Mouse (Mus musculus) heart, embryonic 15.5 days (tissue): ENCODE measurements around the gene Nhs. TPM values are rescaled to one million over a fixed set of nuclear protein-coding genes. Genes with fewer than 3 reads are reported as not detected.
A peak's percentile ranks its signal among the peaks of the same experiment; 100 is the strongest.

ENCODE experiments used
- ATAC-seq: fragments of 200-750 bp; cut with Nextera tagmentation; replicated peaks from 2 replicates; pipeline ENCODE4 v1.8.0; 2017; ENCODE audit warnings: low read depth, moderate TSS enrichment; ENCODE audit not compliant: insufficient number of reproducible peaks, insufficient read depth, low FRiP score
- H3K27ac ChIP-seq: fragments of 300-500 bp; sonication (generic); 2 replicates; pipeline ENCODE4 v1.5.1; 2015; ENCODE audit warnings: mild to moderate bottlenecking, inconsistent platforms
- H3K27me3 ChIP-seq: fragments of 300-500 bp; sonication (generic); 2 replicates; pipeline ENCODE4 v1.6.1; 2015; ENCODE audit warnings: inconsistent platforms
- H3K36me3 ChIP-seq: fragments of 300-500 bp; sonication (generic); 2 replicates; pipeline ENCODE4 v1.6.1; 2015; ENCODE audit warnings: mild to moderate bottlenecking, inconsistent platforms
- H3K4me1 ChIP-seq: fragments of 300-500 bp; sonication (generic); replicated peaks from 2 replicates; pipeline ENCODE4 v1.6.1; 2015; ENCODE audit warnings: inconsistent platforms
- H3K4me2 ChIP-seq: fragments of 300-500 bp; sonication (generic); 2 replicates; pipeline ENCODE4 v1.6.1; 2015; ENCODE audit warnings: inconsistent platforms, mild to moderate bottlenecking, moderate library complexity
- H3K4me3 ChIP-seq: fragments of 300-500 bp; sonication (generic); 2 replicates; pipeline ENCODE4 v1.5.1; 2015; ENCODE audit warnings: mild to moderate bottlenecking, inconsistent platforms
- H3K9ac ChIP-seq: fragments of 300-500 bp; sonication (generic); 2 replicates; pipeline ENCODE4 v1.6.1; 2015; ENCODE audit warnings: mild to moderate bottlenecking, inconsistent platforms
- H3K9me3 ChIP-seq: fragments of 300-500 bp; sonication (generic); replicated peaks from 2 replicates; pipeline ENCODE4 v1.6.1; 2016; ENCODE audit warnings: inconsistent platforms
- WGBS: fragments of 180-500 bp; shearing (Covaris S2); methylation state at CpG from one replicate; pipeline ENCODE4 v1.1.7; 2015; ENCODE audit warnings: mixed read lengths; 5-methylcytosine and 5-hydroxymethylcytosine counted together
- polyA plus RNA-seq: library from polyadenylated mRNA; unstranded; fragments of >200 nt; fragmentation: Nextera tagmentation; extraction: Ambion mirVana; gene quantifications from 2 replicates; pipeline ENCODE4 v1.2.1, GENCODE M21; 2015

The Nhs gene
- 0.66 and 1.2 TPM in 2 replicates for polyA plus RNA-seq

- no peaks in the 10 kb centered on the region for H3K36me3 ChIP-seq
- H3K4me2 ChIP-seq = peak within 1 kb of the TSS; percentile 88
- peaks cover 10% of the 10 kb centered on the region; the same call in 1 of the 2 replicates for H3K27me3 ChIP-seq
- H3K27ac ChIP-seq = 0 out of 2 replicates have a peak within 1 kb of the TSS, but pooled peaks have one; percentile 20
- peak within 1 kb of the TSS; percentile 56 for H3K9ac ChIP-seq
- no peaks in the 10 kb centered on the region for H3K9me3 ChIP-seq
- 12% methylated on average over 59 of the region's 61 CpGs for WGBS
- peak; percentile 88 for ATAC-seq
- H3K4me3 ChIP-seq = peak within 1 kb of the TSS; percentile 59
- peaks cover 9% of the 10 kb centered on the region; the same call in 1 of the 2 replicates for H3K4me1 ChIP-seq
Observed at GRCm38 (mm10) chrX:162159637-162160611, at the start of gene Nhs. Gene Nhs, minus strand, starts transcription at chrX:162159730.

GRCm38 (mm10) chrX:162206350-162206884 lies 46.9 kb upstream of the Nhs start:
- Histone ChIP-seq H3K27ac (no peak overlapping the region), H3K4me2 (no peak overlapping the region), H3K4me1 (no peaks in the 10 kb centered on the region), H3K36me3 (no peaks in the 10 kb centered on the region), H3K9ac (no peak overlapping the region), H3K9me3 (no peaks in the 10 kb centered on the region), H3K27me3 (no peaks in the 10 kb centered on the region), H3K4me3 (no peak overlapping the region)
- no peak for ATAC-seq
- 74% methylated on average over 2 of the region's 2 CpGs for WGBS

- 22% methylated on average over 66 of the region's 80 CpGs for WGBS
- H3K4me2 ChIP-seq = peak overlapping the region; percentile 88
Observed at GRCm38 (mm10) chrX:162158743-162159636, 540 bp downstream of the Nhs start.

GRCm38 (mm10) chrX:162158142-162158541 lies 1.4 kb downstream of the Nhs start:
- Histone ChIP-seq H3K9me3 (no peaks in the 10 kb centered on the region), H3K9ac (0 out of 2 replicates have a peak overlapping the region, but pooled peaks have one; percentile 56), H3K4me2 (peak overlapping the region; percentile 88), H3K27me3 (peaks cover 10% of the 10 kb centered on the region; the same call in 1 of the 2 replicates), H3K4me3 (peak overlapping the region; percentile 59), H3K4me1 (peaks cover 9% of the 10 kb centered on the region; the same call in 1 of the 2 replicates), H3K36me3 (no peaks in the 10 kb centered on the region), H3K27ac (no peak overlapping the region)
- no peak for ATAC-seq
- 25% methylated on average over 5 of the region's 5 CpGs for WGBS

More at GRCm38 (mm10) chrX:162158743-162159636, 540 bp downstream of the Nhs start:
- ATAC-seq = peak; percentile 29; the same call in 1 of the 2 replicates
- peak overlapping the region; percentile 56 for H3K9ac ChIP-seq
- H3K27ac ChIP-seq = 0 out of 2 replicates have a peak overlapping the region, but pooled peaks have one; percentile 20
- peak overlapping the region; percentile 59 for H3K4me3 ChIP-seq
- H3K27me3 ChIP-seq = peaks cover 10% of the 10 kb centered on the region; the same call in 1 of the 2 replicates
- no peaks in the 10 kb centered on the region for H3K9me3 ChIP-seq
- peaks cover 9% of the 10 kb centered on the region; the same call in 1 of the 2 replicates for H3K4me1 ChIP-seq
- H3K36me3 ChIP-seq = no peaks in the 10 kb centered on the region

GRCm38 (mm10) chrX:162137807-162138206 lies 21.7 kb downstream of the Nhs start:
- Histone ChIP-seq H3K4me1 (no peaks in the 10 kb centered on the region), H3K4me3 (no peak overlapping the region), H3K9me3 (no peaks in the 10 kb centered on the region), H3K36me3 (no peaks in the 10 kb centered on the region), H3K27me3 (no peaks in the 10 kb centered on the region), H3K27ac (no peak overlapping the region), H3K9ac (no peak overlapping the region), H3K4me2 (no peak overlapping the region)
- 49% methylated on average over 2 of the region's 2 CpGs for WGBS
- ATAC-seq = no peak

GRCm38 (mm10) chrX:162113257-162113656 lies 46.3 kb downstream of the Nhs start:
- no peak overlapping the region for H3K4me2 ChIP-seq
- H3K9ac ChIP-seq = no peak overlapping the region
- peaks cover 4% of the 10 kb centered on the region; the same call in 1 of the 2 replicates for H3K27me3 ChIP-seq
- no peak overlapping the region for H3K4me3 ChIP-seq
- H3K27ac ChIP-seq = no peak overlapping the region
- no peaks in the 10 kb centered on the region for H3K9me3 ChIP-seq
- no peaks in the 10 kb centered on the region for H3K36me3 ChIP-seq
- H3K4me1 ChIP-seq = peaks cover 2% of the 10 kb centered on the region
- WGBS = 24% methylated on average over 5 of the region's 5 CpGs
- no peak for ATAC-seq

- Histone ChIP-seq H3K27me3 (peaks cover 3% of the 10 kb centered on the region; the same call in 1 of the 2 replicates), H3K9me3 (no peaks in the 10 kb centered on the region), H3K27ac (no peak overlapping the region), H3K4me1 (no peaks in the 10 kb centered on the region), H3K9ac (no peak overlapping the region), H3K36me3 (no peaks in the 10 kb centered on the region), H3K4me2 (no peak overlapping the region), H3K4me3 (no peak overlapping the region)
- no peak for ATAC-seq
- 60% methylated on average over 3 of the region's 3 CpGs for WGBS
Observed at GRCm38 (mm10) chrX:162102802-162103434, 56.6 kb downstream of the Nhs start.

GRCm38 (mm10) chrX:162098364-162098763 lies 61.2 kb downstream of the Nhs start:
- Histone ChIP-seq H3K4me1 (no peaks in the 10 kb centered on the region), H3K27me3 (peaks cover 3% of the 10 kb centered on the region; the same call in 1 of the 2 replicates)

GRCm38 (mm10) chrX:162087291-162087690 lies 72.2 kb downstream of the Nhs start:
- WGBS = 73% methylated on average over 4 of the region's 4 CpGs
- H3K4me3 ChIP-seq = no peak overlapping the region
- ATAC-seq = no peak
- H3K36me3 ChIP-seq = no peaks in the 10 kb centered on the region
- no peak overlapping the region for H3K9ac ChIP-seq
- no peaks in the 10 kb centered on the region for H3K9me3 ChIP-seq
- no peak overlapping the region for H3K27ac ChIP-seq
- H3K27me3 ChIP-seq = no peaks in the 10 kb centered on the region
- no peaks in the 10 kb centered on the region for H3K4me1 ChIP-seq
- no peak overlapping the region for H3K4me2 ChIP-seq

More at GRCm38 (mm10) chrX:162098364-162098763, 61.2 kb downstream of the Nhs start:
- WGBS = 27% methylated on average over 4 of the region's 4 CpGs
- Histone ChIP-seq H3K9ac (no peak overlapping the region), H3K4me3 (no peak overlapping the region), H3K27ac (no peak overlapping the region), H3K4me2 (no peak overlapping the region), H3K36me3 (no peaks in the 10 kb centered on the region), H3K9me3 (no peaks in the 10 kb centered on the region)
- no peak for ATAC-seq

- no peak for ATAC-seq
- no peak overlapping the region for H3K4me2 ChIP-seq
- H3K36me3 ChIP-seq = no peaks in the 10 kb centered on the region
- H3K9me3 ChIP-seq = no peaks in the 10 kb centered on the region
- no peak overlapping the region for H3K4me3 ChIP-seq
- H3K27ac ChIP-seq = no peak overlapping the region
- H3K4me1 ChIP-seq = no peaks in the 10 kb centered on the region
- no peak overlapping the region for H3K9ac ChIP-seq
- WGBS = 56% methylated on average over 1 of the region's 1 CpGs
- H3K27me3 ChIP-seq = no peaks in the 10 kb centered on the region
Observed at GRCm38 (mm10) chrX:162085897-162086200, 73.7 kb downstream of the Nhs start.
